ENCODE assay signal across 8 mouse cellular contexts in genomic region chr16:49857504-49858160, GRCm38 (mm10). TPM values are rescaled to one million over a fixed set of nuclear protein-coding genes. Genes with fewer than 3 reads are reported as not detected.
DNase-seq lines count a peak whose midpoint lies in the region; ATAC-seq and TF ChIP-seq lines count a peak whose summit lies in the region.

No protein-coding gene starts in this region.

- H3K9me3 ChIP-seq in hindbrain, postnatal 0 days (ENCODE audit: low read length) = no peaks in the 10 kb centered on the region

- H3K4me3 ChIP-seq in hindbrain, postnatal 0 days (ENCODE audit: low read length) = peak overlapping the region; percentile 96

- no peak for ATAC-seq in CD4-positive, CD25-positive, alpha-beta regulatory T cell, adult 4 months
- ATAC-seq in hindbrain, postnatal 0 days = no peak
- peak; percentile 11 for ATAC-seq in megakaryocyte progenitor cell, adult 5-6 weeks (replicated peaks; ENCODE audit: poor library complexity)

- no peak overlapping the region for H3K27ac ChIP-seq in hindbrain, postnatal 0 days

- H3K36me3 ChIP-seq in hindbrain, postnatal 0 days (ENCODE audit: insufficient read depth, low read length) = no peaks in the 10 kb centered on the region

- H3K4me2 ChIP-seq in hindbrain, postnatal 0 days (ENCODE audit: low read depth, low read length) = peak overlapping the region; percentile 72

- no peak for TF ChIP-seq CTCF in hindbrain, postnatal 0 days (IDR thresholded peaks at IDR 0.05; ENCODE audit: low read depth)

- no peaks in the 10 kb centered on the region for H3K27me3 ChIP-seq in hindbrain, postnatal 0 days (ENCODE audit: insufficient read depth, low read length)

- 0 out of 2 replicates have a peak overlapping the region, but pooled peaks have one; percentile 28 for H3K9ac ChIP-seq in hindbrain, postnatal 0 days (replicated peaks; ENCODE audit: low read length)

- H3K4me1 ChIP-seq in hindbrain, postnatal 0 days (ENCODE audit: insufficient read depth, low read length) = no peaks in the 10 kb centered on the region

- WGBS in hindbrain, postnatal 0 days = 39% methylated on average over 8 of the region's 8 CpGs

- DNase-seq in CD4-positive, CD25-positive, alpha-beta regulatory T cell, adult 2 months (ENCODE audit: low read depth, low spot score) = peak; percentile 39
- peak; percentile 35 to 43 for DNase-seq in B cell, adult 2 months
- DNase-seq in fibroblast of lung, adult 2 months (ENCODE audit: low read depth) = peak; percentile 10
- peak; percentile 38 for DNase-seq in hindbrain, postnatal 0 days (ENCODE audit: low spot score)
- no peak for DNase-seq in urinary bladder, adult 18-20 months (ENCODE audit: low spot score in 2 of 2)
- DNase-seq in layer of hippocampus, adult 9-10 months (ENCODE audit: low spot score) = no peak

RNA-seq across cellular contexts. Expression of gene Cd47, which starts 57.3 kb away (rescaled TPM):
- polyA plus RNA-seq in CD4-positive, CD25-positive, alpha-beta regulatory T cell, adult 4 months (2017; shearing (Covaris generic)) = 100 to 1,000 TPM; 184 to 254 TPM
- 38.9 and 44.3 TPM in 2 replicates for total RNA-seq in hindbrain, postnatal 0 days (2014; rRNA removed)
- 235 and 238 TPM in 2 replicates for polyA plus RNA-seq in hindbrain, postnatal 0 days (2015; fragmentation: Nextera tagmentation; extraction: Ambion mirVana)
- total RNA-seq in megakaryocyte progenitor cell, adult 5-6 weeks (2015) = 435 and 460 TPM in 2 replicates
- total RNA-seq in megakaryocyte progenitor cell, adult 5-6 weeks (2017) = 188 and 213 TPM in 2 replicates

Comparison
In these comparisons a context has a peak if more than half of its experiments do, and no peak if none do; other contexts are left out.
1. DNase-seq: peak in CD4-positive, CD25-positive, alpha-beta regulatory T cell, adult 2 months (single experiment), B cell, adult 2 months (2 of 2), fibroblast of lung, adult 2 months (single experiment) and hindbrain, postnatal 0 days (single experiment); none in urinary bladder, adult 18-20 months (0 of 2) and layer of hippocampus, adult 9-10 months (single experiment).